Mouse (Mus musculus) CD4-positive helper T cell, adult 2 months (primary cell): Measurements from ENCODE around the gene Dnajc12.
"Not testable (repeated sequence)": the region's sequence is repeated elsewhere in the genome, so short reads cannot be mapped to it uniquely, and the experiment has no call there.

Experiments used
- DNase-seq: peaks from one replicate; pipeline ENCODE4 v3.0.0-alpha.2; 2012; ENCODE audit warnings: low read depth, missing footprints, low spot score

The Dnajc12 gene

DNA sequence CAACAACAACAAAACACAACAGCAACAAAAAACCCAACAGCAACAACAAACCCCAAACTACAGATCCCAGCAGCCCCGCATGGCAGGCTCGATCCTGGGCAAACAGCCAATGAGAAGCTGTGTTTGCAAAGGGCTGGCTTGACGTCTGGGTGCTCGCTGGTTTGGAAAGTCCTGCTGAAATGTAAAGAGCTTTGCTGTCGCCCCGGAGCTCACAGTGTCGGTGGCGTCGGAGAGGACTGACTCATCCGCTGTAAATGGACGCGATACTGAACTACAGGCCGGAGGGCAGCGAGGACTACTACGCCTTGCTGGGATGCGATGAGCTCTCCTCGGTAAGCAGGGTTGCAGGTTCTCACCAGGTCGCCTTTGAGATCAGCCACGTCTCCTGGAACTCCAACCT is 4.2 kb downstream of the Dnajc12 start:
- DNase-seq = peak; percentile 82

DNA sequence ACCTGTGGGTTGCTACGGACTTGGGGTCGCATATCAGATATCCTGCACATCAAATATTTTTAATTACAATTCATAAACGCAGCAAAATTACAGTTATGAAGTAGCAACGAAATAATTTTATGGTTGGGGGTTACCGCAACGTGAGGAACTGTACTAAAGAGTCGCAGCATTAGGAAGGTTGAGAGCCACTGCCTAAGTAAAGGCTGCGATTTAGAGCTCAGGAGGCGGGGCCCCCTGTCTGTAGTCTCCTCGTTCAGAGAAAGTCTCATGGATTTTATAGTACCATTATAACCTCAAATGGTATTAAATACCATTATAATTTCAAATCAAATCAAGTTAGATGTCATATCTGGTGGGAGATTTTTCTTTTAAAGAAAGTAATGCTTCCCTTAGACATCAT is 4.7 kb downstream of the Dnajc12 start:
- no peak for DNase-seq

DNA sequence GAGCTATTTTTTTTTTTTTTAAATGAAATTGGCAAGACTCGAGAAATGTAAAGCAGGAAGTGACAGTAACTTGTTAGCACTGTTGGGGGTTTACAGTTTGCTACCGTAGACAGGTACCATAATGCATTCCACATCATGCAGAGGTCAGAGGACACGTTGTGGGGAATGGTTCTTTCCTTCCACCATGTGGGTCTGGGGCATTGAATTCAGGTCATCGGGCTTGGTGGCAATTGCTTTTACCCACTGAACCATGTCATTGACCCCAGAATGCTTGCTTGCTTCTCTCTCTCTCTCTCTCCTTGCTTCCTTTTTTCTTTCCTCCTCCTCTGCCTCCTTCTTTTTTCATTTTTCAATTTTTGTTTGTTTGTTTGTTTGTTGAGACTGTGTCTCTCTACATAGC is 6.7 kb downstream of the Dnajc12 start:
- DNase-seq = no peak

DNA sequence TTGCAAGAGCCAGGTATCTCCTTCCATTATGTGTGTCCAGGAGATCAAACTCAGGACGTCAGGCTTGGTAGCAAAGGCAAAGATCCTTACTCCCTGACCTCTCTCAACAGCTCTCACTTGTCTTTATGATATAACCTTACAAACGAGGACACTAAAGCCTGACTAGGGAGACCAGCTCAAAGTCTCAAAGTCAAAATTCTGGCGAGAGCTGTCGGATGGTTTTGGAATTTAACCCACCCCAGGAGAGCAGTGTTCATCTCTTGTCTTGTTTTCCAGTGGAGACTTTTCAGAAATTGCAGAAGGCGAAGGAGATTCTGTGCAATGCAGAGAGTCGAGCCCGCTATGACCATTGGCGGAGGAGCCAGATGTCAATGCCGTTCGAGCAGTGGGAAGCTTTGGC is 14.7 kb downstream of the Dnajc12 start:
- no peak for DNase-seq

DNA sequence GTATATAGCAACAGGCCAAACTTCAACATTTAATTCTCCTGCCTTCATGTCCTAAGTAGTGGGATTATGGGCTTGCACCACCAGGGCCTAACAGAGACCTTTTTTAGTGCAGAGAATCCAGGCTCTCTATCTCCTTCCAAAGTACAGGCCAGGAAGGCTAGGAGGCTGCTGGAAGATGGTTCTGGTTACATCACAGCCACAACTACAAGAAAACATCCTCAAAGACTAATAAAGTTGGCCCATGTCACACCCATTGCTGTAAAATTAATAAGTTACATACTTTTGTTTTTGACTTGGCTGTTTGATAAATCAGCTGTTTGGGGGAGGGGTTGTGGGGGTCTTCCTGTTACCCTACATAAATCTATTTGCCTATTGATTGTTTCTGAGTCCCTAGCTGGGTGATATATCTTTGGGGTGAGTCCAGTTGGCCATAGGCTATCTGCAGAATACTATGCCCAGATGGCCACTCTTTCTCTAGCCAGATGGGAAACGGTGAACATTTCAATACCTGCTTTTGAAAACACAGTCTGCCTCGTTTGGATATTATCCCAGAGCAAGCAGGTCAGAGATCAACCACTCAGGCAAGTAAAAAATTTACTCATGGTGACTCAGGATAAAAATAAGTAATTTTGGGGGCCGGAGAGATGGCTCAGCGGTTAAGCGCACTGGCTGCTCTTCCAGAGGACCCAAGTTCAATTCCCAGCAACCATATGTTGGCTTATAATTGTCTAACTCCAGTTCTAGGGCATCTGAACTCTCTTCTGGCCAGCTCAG is 20.7 kb downstream of the Dnajc12 start:
- DNase-seq = no peak

DNA sequence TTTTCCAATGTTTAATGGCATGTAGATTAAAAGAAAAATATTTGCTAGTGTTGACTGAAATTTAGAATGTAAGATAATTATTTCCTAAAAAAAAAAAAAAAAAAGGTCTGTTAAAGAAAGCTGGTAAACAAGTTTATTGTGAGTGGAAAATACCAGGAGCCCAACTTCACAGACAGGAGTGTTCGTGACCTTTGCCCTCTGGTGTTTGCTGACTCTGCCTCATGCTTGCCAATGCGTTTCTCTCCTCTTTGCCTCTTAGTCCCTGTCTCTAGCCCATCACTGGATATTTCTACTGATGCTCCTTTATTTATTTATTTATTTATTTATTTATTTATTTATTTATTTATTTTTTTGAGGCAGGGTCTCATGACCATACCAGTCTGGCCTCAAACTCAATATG is 21.4 kb downstream of the Dnajc12 start:
- DNase-seq = no peak

DNA sequence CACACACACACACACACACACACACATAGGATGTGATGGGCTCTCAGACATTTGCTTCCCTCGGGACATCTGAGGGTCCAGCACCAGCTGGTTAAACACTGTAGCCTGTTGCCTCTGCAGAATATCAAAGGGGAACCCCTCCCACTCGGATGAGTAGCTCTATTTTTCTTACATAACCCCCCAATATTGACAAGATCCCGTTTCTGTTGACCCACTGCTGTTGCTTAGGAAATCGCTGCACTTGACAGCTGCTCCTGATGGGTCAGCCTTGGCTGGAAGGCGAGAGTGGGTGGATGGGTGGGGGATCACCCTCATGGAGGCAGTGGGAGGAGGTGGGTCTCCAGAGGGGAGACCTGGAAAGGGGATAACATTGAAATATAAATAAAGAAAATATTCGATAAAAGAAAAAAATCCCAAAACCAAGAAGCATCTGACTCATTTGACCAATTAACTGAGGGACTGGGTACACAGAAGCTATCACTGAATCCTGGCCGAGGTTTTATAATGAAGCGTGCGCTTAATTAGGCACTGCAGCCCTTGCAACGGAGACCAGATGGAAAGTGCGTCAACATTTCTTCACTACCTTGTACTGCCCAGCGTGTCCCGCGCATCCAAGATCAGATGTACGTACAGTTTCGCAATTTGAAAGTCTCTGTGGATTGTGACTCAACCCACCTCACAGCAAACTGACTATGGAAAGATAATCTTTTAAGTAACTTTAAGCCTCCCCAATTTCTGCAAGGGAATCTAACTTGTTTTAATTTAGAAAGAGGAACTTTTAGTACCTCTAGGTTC is 28.1 kb downstream of the Dnajc12 start:
- DNase-seq = no peak

DNA sequence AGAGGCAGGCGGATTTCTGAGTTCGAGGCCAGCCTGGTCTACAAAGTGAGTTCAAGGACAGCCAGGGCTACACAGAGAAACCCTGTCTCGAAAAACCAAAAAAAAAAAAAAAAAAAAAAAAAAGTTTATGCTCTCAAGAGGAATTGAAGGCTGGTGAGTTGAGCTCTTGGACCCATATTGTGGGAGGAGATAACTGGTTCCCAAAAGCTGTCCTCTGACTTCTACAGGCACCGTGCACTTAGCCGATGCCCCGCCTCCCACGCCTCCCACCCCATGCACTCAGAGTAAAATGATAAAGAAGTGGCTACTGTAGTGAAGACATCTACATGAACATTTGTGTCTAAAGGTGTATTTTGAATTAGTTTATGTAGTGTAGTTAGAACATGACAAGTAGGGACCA is 29.4 kb downstream of the Dnajc12 start:
- not testable (repeated sequence) for DNase-seq

DNA sequence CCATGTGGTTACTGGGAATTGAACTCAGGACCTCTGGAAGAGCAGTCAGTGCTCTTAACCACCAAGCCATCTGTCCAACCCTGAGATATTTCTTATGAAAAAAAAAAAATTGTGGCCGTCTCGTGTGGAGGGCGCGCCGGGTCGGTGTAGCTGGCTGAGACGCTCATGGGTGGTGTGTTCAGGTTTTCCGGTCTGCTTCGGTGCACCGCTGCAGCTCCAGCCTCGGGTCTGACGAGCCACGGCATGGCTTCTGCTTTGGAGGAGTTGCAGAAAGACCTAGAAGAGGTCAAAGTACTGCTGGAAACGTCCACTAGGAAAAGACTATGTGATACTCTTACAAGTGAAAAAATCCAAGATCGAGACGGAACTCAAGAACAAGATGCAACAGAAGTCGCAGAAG is 30.5 kb downstream of the Dnajc12 start:
- DNase-seq = no peak

DNA sequence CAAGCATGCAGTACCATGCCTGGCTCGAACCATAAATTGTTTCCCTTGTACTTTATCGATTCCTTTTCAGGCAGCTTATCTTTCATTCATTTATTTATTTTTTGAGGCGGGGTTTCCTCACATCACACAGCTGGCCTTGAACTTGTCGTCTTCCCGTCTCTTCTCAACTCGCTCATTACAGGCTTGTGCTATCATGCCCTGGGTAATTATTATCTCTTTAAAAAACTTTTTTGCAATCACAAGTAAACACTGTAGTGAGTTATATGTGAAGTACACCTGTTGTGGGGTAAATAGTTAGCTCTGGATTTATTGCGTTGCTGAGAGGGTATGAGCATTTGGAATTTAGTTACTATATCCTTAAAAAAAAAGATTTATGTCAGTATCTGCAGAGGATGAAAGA is 33.0 kb downstream of the Dnajc12 start:
- no peak for DNase-seq

DNA sequence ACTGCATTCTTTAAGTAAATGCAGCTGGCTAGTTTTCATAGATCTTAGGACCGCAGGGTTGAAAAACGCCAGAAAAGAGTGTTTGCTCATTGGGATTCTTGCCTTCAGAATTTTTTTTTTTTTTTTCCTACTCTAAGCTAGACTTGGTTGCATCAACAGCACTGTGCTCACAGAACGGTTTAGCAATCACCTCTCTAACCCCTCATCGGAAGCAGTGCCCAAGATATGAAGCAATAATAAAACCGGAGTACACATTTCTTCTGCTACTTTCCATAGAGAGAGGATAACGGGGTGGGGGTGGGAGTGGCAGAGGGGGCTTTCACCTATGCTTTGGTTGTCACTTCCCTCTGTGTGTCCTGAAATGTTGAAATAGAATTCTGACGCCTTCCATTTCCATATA is 33.6 kb downstream of the Dnajc12 start:
- no peak for DNase-seq

DNA sequence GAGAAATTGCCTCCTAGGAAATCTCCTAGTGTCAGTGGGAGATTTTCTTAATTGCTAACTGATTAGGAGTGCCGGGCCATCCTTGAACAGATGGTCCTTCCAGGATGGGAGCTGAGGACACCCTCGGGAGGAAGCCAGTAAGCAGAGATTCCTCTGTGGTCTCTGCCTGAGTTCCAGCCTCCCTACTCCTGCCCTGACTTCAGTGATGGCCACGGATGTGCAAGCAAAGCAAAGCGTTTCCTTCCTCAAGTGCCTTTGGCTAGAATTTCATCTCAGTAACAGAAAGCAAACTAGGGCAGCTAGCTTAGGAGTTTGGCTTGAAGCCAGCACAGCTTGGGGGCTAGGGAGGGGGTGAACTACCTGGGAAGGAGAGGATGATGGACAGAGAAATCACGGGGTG is 34.8 kb downstream of the Dnajc12 start:
- no peak for DNase-seq

DNA sequence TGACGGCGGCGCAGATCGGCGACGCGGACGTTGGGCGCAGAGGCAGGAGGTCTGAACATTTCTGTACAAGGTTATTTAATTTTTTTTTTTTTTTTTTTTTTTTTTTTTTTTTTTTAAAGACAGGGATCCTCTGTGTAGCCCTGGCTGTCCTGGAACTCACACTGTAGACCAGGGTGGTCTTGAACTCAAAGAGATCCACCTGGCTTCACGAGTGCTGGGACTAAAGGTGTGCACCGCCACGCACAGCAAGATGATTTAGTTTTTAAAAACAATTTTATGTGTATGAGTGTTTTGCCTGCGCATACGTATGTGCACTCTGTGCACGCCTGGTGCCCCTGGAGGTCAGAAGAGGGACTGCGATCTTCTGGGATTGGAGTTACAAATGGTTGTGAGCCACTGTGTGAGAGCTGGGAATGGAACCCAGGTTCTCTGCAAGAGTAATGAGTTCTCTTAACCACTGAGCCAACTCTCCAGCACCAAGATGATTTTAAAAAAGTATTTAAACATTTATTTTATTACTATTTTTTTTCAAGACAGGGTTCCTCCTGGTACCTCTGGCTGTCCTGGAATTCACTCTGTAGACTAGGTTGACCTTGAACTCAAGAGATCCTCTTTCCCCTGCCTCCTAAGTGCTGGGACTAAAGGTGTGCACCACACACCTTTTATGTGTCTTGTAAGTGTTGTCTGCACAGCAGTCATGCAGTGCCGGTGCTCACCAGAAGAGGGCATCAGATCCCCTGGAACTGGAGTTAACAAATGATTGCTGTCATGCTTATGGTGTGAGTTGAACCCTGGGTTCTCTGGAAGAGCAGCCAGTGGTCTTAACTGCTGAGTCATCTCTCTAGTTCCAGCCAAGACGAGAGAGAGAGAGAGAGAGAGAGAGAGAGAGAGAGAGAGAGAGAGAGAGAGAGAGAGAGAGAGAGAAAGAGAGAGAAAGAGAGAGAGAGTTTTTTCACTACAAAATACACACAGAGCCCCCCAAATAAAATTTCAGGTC is 39.8 kb downstream of the Dnajc12 start, which contains the start of gene Gm7075:
Gene Gm7075, minus strand, starts transcription at position 51 of the 997 bp plus-strand sequence.
- DNase-seq = peak; percentile 62

DNA sequence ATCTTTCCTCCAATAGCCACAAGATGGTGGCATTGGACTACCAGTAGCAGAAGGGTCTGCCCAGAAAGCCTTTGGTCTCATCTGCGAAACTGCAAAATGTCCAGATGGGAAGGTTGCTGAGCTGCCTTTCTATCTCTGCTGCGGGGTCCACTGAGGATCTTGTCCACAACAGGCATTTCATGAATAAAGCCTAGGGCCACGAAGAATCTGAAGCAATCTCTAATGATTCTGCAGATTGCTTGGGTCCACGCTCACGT is 40.4 kb downstream of the Dnajc12 start:
- no peak for DNase-seq

DNA sequence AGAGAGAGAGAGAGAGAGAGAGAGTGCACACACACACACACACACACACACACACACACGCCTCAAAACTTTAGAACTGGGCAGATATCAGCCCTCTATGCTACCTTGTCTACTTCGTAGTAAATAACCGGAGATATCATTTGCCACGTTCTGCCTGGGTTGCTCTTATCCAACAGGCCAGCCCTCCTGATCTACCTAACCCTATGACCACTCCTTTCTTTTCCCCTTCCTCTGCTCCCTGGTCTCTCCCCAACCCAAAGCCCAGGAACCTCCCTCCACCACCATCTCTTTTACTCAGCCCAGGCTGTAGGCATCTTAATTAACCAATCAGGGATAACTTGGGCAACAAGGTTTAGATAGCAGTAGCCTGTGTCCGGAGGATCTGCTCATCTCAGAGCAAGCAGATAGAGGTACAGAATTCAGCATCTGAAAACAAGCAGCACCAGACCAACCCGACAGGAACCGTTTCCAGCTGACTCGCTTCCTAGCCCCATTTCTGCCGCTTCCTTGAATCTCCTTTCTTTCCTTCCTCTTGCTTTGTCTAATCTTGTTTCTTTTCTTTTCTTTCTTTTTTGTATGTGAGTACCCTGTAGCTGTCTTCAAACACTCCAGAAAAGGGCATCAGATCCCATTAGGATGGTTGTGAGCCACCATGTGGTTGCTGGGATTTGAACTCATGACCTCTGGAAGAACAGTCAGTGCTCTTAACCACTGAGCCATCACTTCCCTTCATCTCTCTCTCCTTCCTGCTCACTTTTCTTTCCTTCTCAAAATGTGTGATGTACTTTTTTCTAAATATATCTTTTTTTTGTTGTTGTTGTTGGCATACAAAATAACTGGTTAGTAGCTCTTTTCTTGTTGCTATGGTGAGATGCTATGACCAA is 41.6 kb downstream of the Dnajc12 start:
- DNase-seq = no peak

DNA sequence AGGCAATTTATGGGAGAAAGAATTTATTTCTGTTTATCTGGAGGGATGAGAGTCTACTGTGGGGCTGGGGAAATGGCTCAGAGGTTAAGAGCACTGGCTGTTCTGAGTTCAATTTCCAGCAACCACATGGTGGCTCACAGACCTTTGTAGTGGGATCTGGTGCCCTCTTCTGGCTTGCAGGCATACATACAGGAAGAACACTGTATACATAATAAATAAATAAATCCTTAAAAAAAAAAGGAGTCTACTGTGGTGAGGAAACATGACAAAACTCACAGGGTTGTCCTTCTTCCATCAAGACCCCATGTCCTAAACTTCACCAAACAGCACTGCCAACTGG is 42.2 kb downstream of the Dnajc12 start:
- peak; percentile 73 for DNase-seq

DNA sequence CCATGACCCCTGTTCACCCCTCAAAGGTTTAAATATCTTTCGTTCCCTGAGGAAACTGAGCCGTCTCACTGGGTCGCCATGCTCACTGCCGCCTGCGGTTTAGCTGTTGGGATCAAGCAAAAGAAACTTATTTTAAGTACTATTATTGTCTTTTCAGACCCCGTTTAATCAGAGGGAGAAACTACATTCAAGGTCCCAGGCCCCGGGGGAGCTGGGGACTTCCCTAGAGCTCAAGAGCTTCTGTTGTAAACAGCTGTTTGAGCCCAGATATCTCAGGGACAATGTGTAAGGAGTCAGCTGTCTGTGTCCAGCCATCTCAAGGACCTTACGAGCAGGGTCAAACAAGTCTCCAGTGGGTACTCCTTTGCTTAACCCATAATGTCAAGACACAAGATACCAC is 44.9 kb downstream of the Dnajc12 start:
- no peak for DNase-seq

DNA sequence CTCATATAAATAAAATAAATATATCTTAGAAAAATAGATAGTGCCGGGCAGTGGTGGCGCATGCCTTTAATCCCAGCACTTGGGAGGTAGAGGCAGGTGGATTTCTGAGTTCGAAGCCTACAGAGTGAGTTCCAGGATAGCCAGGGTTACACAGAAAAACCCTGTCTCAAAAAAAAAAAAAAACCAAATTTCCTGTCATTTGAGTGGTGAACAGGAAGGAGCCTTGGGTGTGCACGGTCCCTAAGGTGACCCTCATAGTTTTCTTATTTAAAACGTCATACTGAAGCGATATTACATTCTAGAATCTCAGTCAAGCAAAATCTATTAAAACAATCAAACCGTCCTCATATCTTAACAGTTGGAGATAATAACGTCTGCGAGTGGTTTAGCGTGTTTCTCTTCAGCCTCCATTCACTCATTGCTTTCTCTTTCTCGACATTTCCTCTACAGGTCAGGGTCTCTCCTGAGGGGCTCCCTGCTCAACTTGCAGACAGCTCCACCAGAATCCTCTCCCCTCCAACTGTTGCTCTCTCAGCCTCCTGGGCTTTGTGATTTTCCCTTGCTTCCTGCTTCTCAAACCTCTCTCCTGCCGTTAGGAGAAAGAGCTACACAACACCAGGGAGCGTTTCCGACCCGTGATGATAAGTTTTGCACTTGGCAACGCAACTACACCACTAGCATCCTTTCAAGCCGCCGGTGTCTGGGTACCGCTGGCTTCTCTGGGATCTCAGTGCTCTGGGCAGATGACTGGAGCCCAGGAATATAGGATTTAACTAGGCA is 46.2 kb downstream of the Dnajc12 start:
- DNase-seq = peak; percentile 67

DNA sequence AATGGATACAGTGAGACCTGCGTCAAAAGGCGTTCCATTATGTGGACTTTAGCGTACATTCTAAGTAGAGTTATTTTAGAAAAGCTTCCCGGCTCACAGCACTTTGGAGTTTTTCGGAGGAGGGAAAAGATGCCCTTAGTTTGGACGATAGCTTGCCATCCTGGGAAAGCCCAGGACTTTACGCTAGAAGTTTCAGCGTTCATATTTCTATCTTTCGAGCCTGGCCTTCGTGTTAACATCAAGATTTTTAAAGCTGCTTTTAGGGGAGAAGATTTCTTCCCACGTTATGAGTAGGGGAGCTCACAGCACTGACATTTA is 46.7 kb downstream of the Dnajc12 start:
- DNase-seq = no peak

DNA sequence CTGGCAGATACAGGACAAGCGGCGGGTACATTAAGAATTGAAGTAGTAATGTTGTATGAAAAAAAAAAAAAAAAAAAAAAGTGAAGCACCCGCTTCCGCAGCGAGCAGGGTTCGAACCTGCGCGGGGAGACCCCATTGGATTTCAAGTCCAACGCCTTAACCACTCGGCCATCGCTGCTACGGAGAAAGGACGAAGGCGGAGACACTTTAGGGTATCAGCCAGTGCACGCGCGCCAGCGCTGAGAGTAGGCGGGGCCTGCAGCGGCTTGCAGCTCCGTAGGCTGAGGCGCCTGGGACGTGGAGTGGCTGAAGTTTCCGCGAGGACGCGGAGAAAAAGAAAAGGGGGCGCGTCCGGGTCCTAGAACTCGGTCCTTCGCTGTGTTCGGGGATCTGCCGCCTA is 47.1 kb downstream of the Dnajc12 start:
- DNase-seq = peak; percentile 98
